Mouse (Mus musculus) stomach, embryonic 14.5 days (tissue): ENCODE measurements around the gene Cacna2d1. TPM values are rescaled to one million over a fixed set of nuclear protein-coding genes. Genes with fewer than 3 reads are reported as not detected.

Experiments used
- ATAC-seq: fragments of 200-750 bp; cut with Nextera tagmentation; 2 replicates; pipeline ENCODE4 v1.8.0; 2017; ENCODE audit warnings: low read depth, moderate TSS enrichment; ENCODE audit not compliant: insufficient number of reproducible peaks, insufficient read depth, low FRiP score
- H3K27ac ChIP-seq: fragments of 300-500 bp; sonication (generic); 2 replicates; pipeline ENCODE4 v1.5.1; 2014; ENCODE audit warnings: mild to moderate bottlenecking, low read length, moderate library complexity, mixed read lengths
- H3K27me3 ChIP-seq: fragments of 300-500 bp; sonication (generic); 2 replicates; pipeline ENCODE4 v1.6.1; 2014; ENCODE audit warnings: low read length, control low read depth, mixed read lengths; ENCODE audit not compliant: control insufficient read depth, insufficient read depth
- H3K36me3 ChIP-seq: fragments of 300-500 bp; sonication (generic); 2 replicates; pipeline ENCODE4 v1.6.1; 2014; ENCODE audit warnings: mild to moderate bottlenecking, control low read depth, low read length, moderate library complexity, mixed read lengths; ENCODE audit not compliant: control insufficient read depth, insufficient read depth
- H3K4me1 ChIP-seq: fragments of 300-500 bp; sonication (generic); 2 replicates; pipeline ENCODE4 v1.6.1; 2014; ENCODE audit warnings: low read length, control low read depth, mixed read lengths; ENCODE audit not compliant: control insufficient read depth, insufficient read depth
- H3K4me2 ChIP-seq: fragments of 300-500 bp; sonication (generic); replicated peaks from 2 replicates; pipeline ENCODE4 v1.6.1; 2014; ENCODE audit warnings: low read depth, low read length, control low read depth
- H3K4me3 ChIP-seq: fragments of 300-500 bp; sonication (generic); 2 replicates; pipeline ENCODE4 v1.5.1; 2014; ENCODE audit warnings: low read depth, low read length, control low read depth
- H3K9ac ChIP-seq: fragments of 300-500 bp; sonication (generic); replicated peaks from 2 replicates; pipeline ENCODE4 v1.6.1; 2014; ENCODE audit warnings: low read depth, mild to moderate bottlenecking, control low read depth, low read length, moderate library complexity, mixed read lengths
- H3K9me3 ChIP-seq: fragments of 300-500 bp; sonication (generic); 2 replicates; pipeline ENCODE4 v1.6.1; 2016; ENCODE audit warnings: low read depth, low read length, control low read depth; ENCODE audit not compliant: control insufficient read depth
- WGBS: fragments of 180-500 bp; shearing (Covaris S2); extraction: QIAGEN DNeasy Blood & Tissue Kit; methylation state at CpG from one replicate; pipeline ENCODE4 v1.1.7; 2014; 5-methylcytosine and 5-hydroxymethylcytosine counted together
- polyA plus RNA-seq: library from polyadenylated mRNA; unstranded; fragments of >200 nt; fragmentation: Nextera tagmentation; extraction: Ambion mirVana; gene quantifications from 2 replicates; pipeline ENCODE4 v1.2.1, GENCODE M21; 2014

The Cacna2d1 gene
- polyA plus RNA-seq, 1 experiment from 2014 or later: 21.9 TPM

DNA sequence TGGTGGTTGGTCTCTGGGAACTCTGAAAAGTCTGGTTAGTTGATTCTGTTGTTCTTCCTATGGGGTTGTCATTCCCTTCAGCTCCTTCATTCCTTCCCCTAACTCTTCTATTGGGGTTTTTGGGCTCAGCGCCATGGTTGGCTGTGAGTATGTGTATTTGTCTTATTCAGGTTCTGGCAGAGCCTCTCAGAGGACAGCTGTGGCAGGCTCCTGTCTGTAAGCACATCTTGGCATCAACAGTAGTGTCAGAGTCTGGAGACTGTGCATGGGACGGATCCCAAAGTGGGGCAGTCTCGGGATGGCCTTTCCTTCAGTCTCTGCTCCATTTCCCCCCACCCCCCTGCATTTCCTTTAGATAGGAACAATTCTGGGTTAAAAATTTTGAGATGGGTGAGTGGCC, 294.9 kb downstream of the Cacna2d1 start:
- WGBS: 86% methylated on average over 3 of the region's 3 CpGs
- no peak overlapping the region for H3K4me3 ChIP-seq
- no peak for ATAC-seq

GRCm38 (mm10) chr5:16231477-16231876, 297.0 kb downstream of the Cacna2d1 start:
- H3K4me2 ChIP-seq: no peak overlapping the region
- no peak for ATAC-seq
- H3K27me3 ChIP-seq: no peaks in the 10 kb centered on the region
- no peak overlapping the region for H3K4me3 ChIP-seq
- H3K9ac ChIP-seq: no peak overlapping the region
- no peak overlapping the region for H3K27ac ChIP-seq
- H3K4me1 ChIP-seq: no peaks in the 10 kb centered on the region
- no peaks in the 10 kb centered on the region for H3K9me3 ChIP-seq
- WGBS: 90% methylated on average over 9 of the region's 9 CpGs
- H3K36me3 ChIP-seq: no peaks in the 10 kb centered on the region

More for the DNA sequence above, 294.9 kb downstream of the Cacna2d1 start:
- H3K4me2 ChIP-seq: no peak overlapping the region
- H3K36me3 ChIP-seq: no peaks in the 10 kb centered on the region
- H3K4me1 ChIP-seq: no peaks in the 10 kb centered on the region
- no peaks in the 10 kb centered on the region for H3K27me3 ChIP-seq
- no peak overlapping the region for H3K9ac ChIP-seq
- no peaks in the 10 kb centered on the region for H3K9me3 ChIP-seq
- H3K27ac ChIP-seq: no peak overlapping the region

DNA sequence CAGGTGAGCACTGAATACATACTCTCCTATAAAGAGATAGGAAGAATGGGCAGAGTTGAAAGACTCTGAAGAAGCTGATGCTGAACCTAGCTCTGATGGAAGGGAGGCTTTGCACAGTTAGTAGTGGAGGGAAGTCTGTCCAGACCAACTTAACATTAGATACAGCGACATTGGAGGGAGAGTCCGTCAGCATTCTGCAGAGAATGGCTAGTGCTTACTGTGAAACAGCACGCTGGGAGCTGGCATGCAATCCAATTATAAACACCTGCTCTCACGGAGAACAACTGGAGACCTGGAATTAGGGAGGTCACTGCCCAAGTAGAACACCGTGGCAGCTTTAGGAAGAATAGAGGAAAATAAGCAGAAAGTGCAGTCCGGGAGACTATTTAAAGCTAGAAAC, 300.4 kb downstream of the Cacna2d1 start:
- no peak for ATAC-seq

GRCm38 (mm10) chr5:16235864-16236263, 301.4 kb downstream of the Cacna2d1 start:
- no peak for ATAC-seq
- no peak overlapping the region for H3K27ac ChIP-seq
- WGBS: 91% methylated on average over 2 of the region's 2 CpGs
- H3K27me3 ChIP-seq: no peaks in the 10 kb centered on the region
- H3K4me3 ChIP-seq: no peak overlapping the region
- H3K36me3 ChIP-seq: no peaks in the 10 kb centered on the region
- H3K4me2 ChIP-seq: no peak overlapping the region
- no peak overlapping the region for H3K9ac ChIP-seq
- no peaks in the 10 kb centered on the region for H3K4me1 ChIP-seq
- no peaks in the 10 kb centered on the region for H3K9me3 ChIP-seq

More for the DNA sequence above, 300.4 kb downstream of the Cacna2d1 start:
- no peak overlapping the region for H3K27ac ChIP-seq
- WGBS: 61% methylated on average over 6 of the region's 6 CpGs
- no peak overlapping the region for H3K9ac ChIP-seq
- H3K4me1 ChIP-seq: no peaks in the 10 kb centered on the region
- no peaks in the 10 kb centered on the region for H3K9me3 ChIP-seq
- H3K36me3 ChIP-seq: no peaks in the 10 kb centered on the region
- H3K27me3 ChIP-seq: no peaks in the 10 kb centered on the region
- no peak overlapping the region for H3K4me3 ChIP-seq
- H3K4me2 ChIP-seq: no peak overlapping the region

DNA sequence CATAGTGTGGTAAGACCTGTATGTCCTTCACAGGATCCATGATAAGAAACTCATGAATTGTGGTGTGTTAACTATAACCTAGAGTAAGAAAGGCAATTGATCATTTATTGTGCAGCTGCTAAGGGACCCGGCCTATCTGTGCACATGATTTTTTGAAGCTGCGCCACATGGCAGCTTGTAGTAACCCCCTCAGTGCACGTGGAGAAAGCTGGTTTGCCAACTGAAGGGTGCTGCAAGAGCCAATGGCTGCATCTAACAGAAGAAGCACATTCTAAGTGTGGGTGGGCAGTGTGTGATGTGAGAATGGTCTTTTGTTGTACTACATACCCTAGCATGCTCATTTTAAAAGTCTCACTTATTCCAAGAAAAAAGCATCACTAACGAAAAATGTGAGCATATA, 302.1 kb downstream of the Cacna2d1 start:
- H3K9me3 ChIP-seq: no peaks in the 10 kb centered on the region
- H3K27ac ChIP-seq: no peak overlapping the region
- no peaks in the 10 kb centered on the region for H3K36me3 ChIP-seq
- no peaks in the 10 kb centered on the region for H3K27me3 ChIP-seq
- no peak overlapping the region for H3K9ac ChIP-seq
- H3K4me2 ChIP-seq: no peak overlapping the region
- H3K4me1 ChIP-seq: no peaks in the 10 kb centered on the region
- no peak overlapping the region for H3K4me3 ChIP-seq
- 79% methylated on average over 4 of the region's 4 CpGs for WGBS
- ATAC-seq: no peak

GRCm38 (mm10) chr5:16237972-16238371, 303.5 kb downstream of the Cacna2d1 start:
- Histone ChIP-seq H3K4me2 (no peak overlapping the region), H3K9ac (no peak overlapping the region), H3K27ac (no peak overlapping the region), H3K4me3 (no peak overlapping the region), H3K27me3 (no peaks in the 10 kb centered on the region), H3K4me1 (no peaks in the 10 kb centered on the region), H3K9me3 (no peaks in the 10 kb centered on the region), H3K36me3 (no peaks in the 10 kb centered on the region)
- WGBS: 39% methylated on average over 5 of the region's 5 CpGs
- no peak for ATAC-seq

- H3K27ac ChIP-seq: no peak overlapping the region
- no peaks in the 10 kb centered on the region for H3K27me3 ChIP-seq
- no peak for ATAC-seq
- H3K4me3 ChIP-seq: no peak overlapping the region
- H3K4me2 ChIP-seq: no peak overlapping the region
- H3K36me3 ChIP-seq: no peaks in the 10 kb centered on the region
- no peaks in the 10 kb centered on the region for H3K9me3 ChIP-seq
- no peaks in the 10 kb centered on the region for H3K4me1 ChIP-seq
- H3K9ac ChIP-seq: no peak overlapping the region
- 91% methylated on average over 3 of the region's 3 CpGs for WGBS
Measured at GRCm38 (mm10) chr5:16240255-16240654, 305.8 kb downstream of the Cacna2d1 start.

GRCm38 (mm10) chr5:16243599-16243998, 309.1 kb downstream of the Cacna2d1 start:
- ATAC-seq: no peak
- 83% methylated on average over 2 of the region's 2 CpGs for whole genome bisulfite sequencing
- H3K4me1 ChIP-seq: no peaks in the 10 kb centered on the region
- no peak overlapping the region for H3K4me3 ChIP-seq
- no peak overlapping the region for H3K4me2 ChIP-seq
- H3K9me3 ChIP-seq: no peaks in the 10 kb centered on the region
- no peak overlapping the region for H3K27ac ChIP-seq
- H3K27me3 ChIP-seq: no peaks in the 10 kb centered on the region
- H3K36me3 ChIP-seq: no peaks in the 10 kb centered on the region
- H3K9ac ChIP-seq: no peak overlapping the region

DNA sequence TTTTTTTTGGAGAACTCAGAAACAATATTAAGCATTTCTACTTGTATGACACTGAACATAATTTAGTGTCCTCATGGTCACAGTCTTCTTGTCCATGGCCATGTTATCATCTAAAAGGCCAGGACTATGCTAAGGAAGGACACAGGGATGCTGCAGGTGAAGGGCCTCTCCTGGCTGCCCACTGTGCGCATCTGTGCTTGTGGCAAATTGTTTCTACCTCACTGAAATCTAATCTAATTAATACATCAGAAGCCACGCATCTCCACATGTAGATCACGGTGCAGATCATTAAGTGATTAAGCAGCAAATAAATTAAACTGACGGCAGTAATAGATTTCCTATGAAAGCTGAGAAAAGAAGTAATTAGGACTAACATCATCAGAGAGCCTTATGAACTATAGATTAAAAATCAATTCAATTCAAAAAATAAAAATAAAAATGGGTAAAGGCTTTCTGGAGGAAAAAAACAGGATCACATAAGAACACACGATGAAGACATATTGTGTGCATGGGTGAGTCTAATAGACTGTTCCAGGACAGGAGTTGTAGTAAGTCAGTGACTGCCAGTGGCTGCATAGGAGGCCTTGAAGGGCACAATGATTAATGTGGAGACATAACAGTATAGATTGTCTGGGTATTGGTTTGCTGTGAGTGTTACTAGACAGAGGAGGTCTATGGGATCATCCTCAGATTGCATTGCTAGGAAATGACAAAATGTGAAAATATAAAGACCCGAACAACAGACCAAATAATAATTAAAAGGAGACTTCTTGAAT, 318.4 kb downstream of the Cacna2d1 start:
- H3K27ac ChIP-seq: no peak overlapping the region
- no peaks in the 10 kb centered on the region for H3K36me3 ChIP-seq
- no peak for ATAC-seq
- H3K4me2 ChIP-seq: no peak overlapping the region
- no peak overlapping the region for H3K4me3 ChIP-seq
- no peaks in the 10 kb centered on the region for H3K27me3 ChIP-seq
- H3K9me3 ChIP-seq: no peaks in the 10 kb centered on the region
- H3K9ac ChIP-seq: no peak overlapping the region
- 88% methylated on average over 6 of the region's 6 CpGs for WGBS
- H3K4me1 ChIP-seq: no peaks in the 10 kb centered on the region
